In genomic region chr4:100118676-100119075, GRCm38 (mm10) we compare ENCODE assay signal across 29 mouse cellular contexts. TPM values are rescaled to one million over a fixed set of nuclear protein-coding genes. Genes with fewer than 3 reads are reported as not detected.
DNase-seq lines count a peak whose midpoint lies in the region; ATAC-seq lines count a peak whose summit lies in the region.
"Had no signal": no experiment of that assay in that cellular context is flagged by ENCODE, and none has a peak within 500 bp of the region (broad histone marks: within the 10 kb centered on the region; RNA-seq: fewer than 3 reads in every experiment).

No protein-coding gene starts in this region.

- ATAC-seq in hindbrain, embryonic 13.5 days (ENCODE audit: low FRiP score): no peak
- ATAC-seq: forebrain, postnatal 0 days; hindbrain, embryonic 16.5 days; midbrain, embryonic 13.5 days; Patski had no signal

- no peaks in the 10 kb centered on the region for H3K9me3 ChIP-seq in hindbrain, embryonic 10.5 days
- no peaks in the 10 kb centered on the region for H3K9me3 ChIP-seq in hindbrain, embryonic 13.5 days
- no peaks in the 10 kb centered on the region for H3K9me3 ChIP-seq in embryonic facial prominence, embryonic 10.5 days
- H3K9me3 ChIP-seq: embryonic facial prominence, embryonic 13.5 days; heart, embryonic 13.5 days; lung, embryonic 15.5 days; midbrain, embryonic 13.5 days; neural tube, embryonic 13.5 days had no signal

- no peaks in the 10 kb centered on the region for H3K27me3 ChIP-seq in hindbrain, embryonic 10.5 days (ENCODE audit: insufficient read depth, poor library complexity, severe bottlenecking)
- no peaks in the 10 kb centered on the region for H3K27me3 ChIP-seq in hindbrain, embryonic 13.5 days
- H3K27me3 ChIP-seq in embryonic facial prominence, embryonic 10.5 days (replicated peaks; ENCODE audit: low read depth, poor library complexity, severe bottlenecking): no peaks in the 10 kb centered on the region
- H3K27me3 ChIP-seq: embryonic facial prominence, embryonic 13.5 days; heart, embryonic 13.5 days; lung, embryonic 15.5 days; midbrain, embryonic 13.5 days; neural tube, embryonic 13.5 days; Patski had no signal

- H3K27ac ChIP-seq in hindbrain, embryonic 10.5 days: 0 out of 2 replicates have a peak overlapping the region, but pooled peaks have one; percentile 35
- no peak overlapping the region for H3K27ac ChIP-seq in hindbrain, embryonic 13.5 days
- no peak overlapping the region for H3K27ac ChIP-seq in embryonic facial prominence, embryonic 10.5 days (replicated peaks)
- H3K27ac ChIP-seq: embryonic facial prominence, embryonic 13.5 days; heart, embryonic 13.5 days; liver, embryonic 14.5 days; lung, embryonic 15.5 days; midbrain, embryonic 13.5 days; neural tube, embryonic 13.5 days; stomach, postnatal 0 days had no signal

- H3K4me2 ChIP-seq in hindbrain, embryonic 13.5 days: no peak overlapping the region
- H3K4me2 ChIP-seq: embryonic facial prominence, embryonic 13.5 days; heart, embryonic 13.5 days; lung, embryonic 15.5 days; midbrain, embryonic 13.5 days; neural tube, embryonic 13.5 days had no signal

- DNase-seq in hindbrain, embryonic 10.5 days (ENCODE audit: low spot score): peak; percentile 27
- DNase-seq in embryonic facial prominence, embryonic 10.5 days (ENCODE audit: low spot score): peak; percentile 34
- DNase-seq in kidney, adult 9 months: peak; percentile 85
- peak; percentile 76 to 79 for DNase-seq in kidney, postnatal 36 days
- no peak for DNase-seq in thymus, postnatal 10 days (ENCODE audit: low spot score in 2 of 2)
- no peak for DNase-seq in adrenal gland, postnatal 4 days (ENCODE audit: low spot score in 2 of 2)
- DNase-seq: adrenal gland, postnatal 14 days; cerebellum, adult 8-10 months; cerebellum, postnatal 25 days; forebrain, postnatal 0 days; gastrocnemius, postnatal 10 days; heart, postnatal 10 days; layer of hippocampus, postnatal 36 days; left cerebral cortex, postnatal 4 days; right cerebral cortex, postnatal 4 days; thymus, adult 18-20 months; thymus, postnatal 36 days had no signal

- peaks cover 12% of the 10 kb centered on the region for H3K4me1 ChIP-seq in hindbrain, embryonic 10.5 days (replicated peaks)
- no peaks in the 10 kb centered on the region for H3K4me1 ChIP-seq in hindbrain, embryonic 13.5 days (replicated peaks)
- peaks cover 22% of the 10 kb centered on the region for H3K4me1 ChIP-seq in embryonic facial prominence, embryonic 10.5 days
- H3K4me1 ChIP-seq: midbrain, embryonic 13.5 days; neural tube, embryonic 13.5 days had no signal

- H3K9ac ChIP-seq in hindbrain, embryonic 13.5 days: no peak overlapping the region
- H3K9ac ChIP-seq: embryonic facial prominence, embryonic 13.5 days; forebrain, postnatal 0 days; heart, embryonic 13.5 days; liver, embryonic 14.5 days; lung, embryonic 15.5 days; midbrain, embryonic 13.5 days; neural tube, embryonic 13.5 days had no signal

- 34% methylated on average over 4 of the region's 4 CpGs for WGBS in hindbrain, embryonic 10.5 days
- 35% methylated on average over 4 of the region's 4 CpGs for WGBS in hindbrain, embryonic 13.5 days
- WGBS in embryonic facial prominence, embryonic 10.5 days: 22% methylated on average over 4 of the region's 4 CpGs

- H3K4me3 ChIP-seq in hindbrain, embryonic 10.5 days: no peak overlapping the region
- no peak overlapping the region for H3K4me3 ChIP-seq in hindbrain, embryonic 13.5 days
- H3K4me3 ChIP-seq in embryonic facial prominence, embryonic 10.5 days: no peak overlapping the region
- H3K4me3 ChIP-seq: embryonic facial prominence, embryonic 13.5 days; heart, embryonic 13.5 days; lung, embryonic 15.5 days; midbrain, embryonic 13.5 days; neural tube, embryonic 13.5 days had no signal

- peaks cover 4% of the 10 kb centered on the region; the same call in 1 of the 2 replicates for H3K36me3 ChIP-seq in hindbrain, embryonic 10.5 days
- no peaks in the 10 kb centered on the region for H3K36me3 ChIP-seq in hindbrain, embryonic 13.5 days
- H3K36me3 ChIP-seq in embryonic facial prominence, embryonic 10.5 days (replicated peaks): peaks cover 7% of the 10 kb centered on the region
- H3K36me3 ChIP-seq: embryonic facial prominence, embryonic 13.5 days; lung, embryonic 15.5 days; midbrain, embryonic 13.5 days; neural tube, embryonic 13.5 days had no signal

RNA-seq across cellular contexts. Expression of gene Ror1, which starts 23.1 kb away (rescaled TPM):
- 7.1 and 11.1 TPM in 2 replicates for polyA plus RNA-seq in hindbrain, embryonic 10.5 days (2016; fragmentation: Nextera tagmentation; extraction: Ambion mirVana)
- 1.9 and 2.0 TPM in 2 replicates for polyA plus RNA-seq in hindbrain, embryonic 13.5 days (2015; fragmentation: Nextera tagmentation; extraction: Ambion mirVana)
- polyA plus RNA-seq in embryonic facial prominence, embryonic 10.5 days (2016; fragmentation: Nextera tagmentation; extraction: Ambion mirVana): 11.4 and 12.0 TPM in 2 replicates
- total RNA-seq in adrenal gland, postnatal 4 days (2021): 10 to 100 TPM; 12.0 to 13.6 TPM
- total RNA-seq: megakaryocyte progenitor cell, adult 5-6 weeks; MEL had no signal

Comparison
In these comparisons a context has a peak if more than half of its experiments do, and no peak if none do; other contexts are left out.
1. DNase-seq: peak in hindbrain, embryonic 10.5 days (single experiment), embryonic facial prominence, embryonic 10.5 days (single experiment), kidney, adult 9 months (single experiment) and kidney, postnatal 36 days (2 of 2); none in thymus, postnatal 10 days (0 of 2) and adrenal gland, postnatal 4 days (0 of 2).